Mouse (Mus musculus) lung, postnatal 0 days (tissue): ENCODE data around the gene Carmil1. TPM values are rescaled to one million over a fixed set of nuclear protein-coding genes. Genes with fewer than 3 reads are reported as not detected.

Experiments used
- ATAC-seq: fragments of 200-750 bp; cut with Nextera tagmentation; 2 replicates; pipeline ENCODE4 v1.8.0; 2017; ENCODE audit warnings: moderate library complexity
- DNase-seq: peaks from one replicate; pipeline ENCODE4 v3.0.0-alpha.2; 2016; ENCODE audit warnings: low spot score
- H3K27ac ChIP-seq: fragments of 300-500 bp; sonication (generic); 2 replicates; pipeline ENCODE4 v1.5.1; 2014; ENCODE audit warnings: antibody characterized with exemption, mild to moderate bottlenecking, low read length, mixed read lengths
- H3K27me3 ChIP-seq: fragments of 300-500 bp; sonication (generic); replicated peaks from 2 replicates; pipeline ENCODE4 v1.6.1; 2014; ENCODE audit warnings: low read length, mixed read lengths; ENCODE audit not compliant: insufficient read depth
- H3K36me3 ChIP-seq: fragments of 300-500 bp; sonication (generic); 2 replicates; pipeline ENCODE4 v1.6.1; 2014; ENCODE audit warnings: low read length, mixed read lengths; ENCODE audit not compliant: insufficient read depth
- H3K4me1 ChIP-seq: fragments of 300-500 bp; sonication (generic); 2 replicates; pipeline ENCODE4 v1.6.1; 2014; ENCODE audit warnings: antibody characterized with exemption, low read depth, low read length, mixed read lengths; ENCODE audit not compliant: insufficient read depth
- H3K4me2 ChIP-seq: fragments of 300-500 bp; sonication (generic); replicated peaks from 2 replicates; pipeline ENCODE4 v1.6.1; 2014; ENCODE audit warnings: low read depth, mild to moderate bottlenecking, low read length, moderate library complexity, mixed read lengths
- H3K4me3 ChIP-seq: fragments of 300-500 bp; sonication (generic); 2 replicates; pipeline ENCODE4 v1.5.1; 2014; ENCODE audit warnings: low read depth, low read length
- H3K9ac ChIP-seq: fragments of 300-500 bp; sonication (generic); replicated peaks from 2 replicates; pipeline ENCODE4 v1.6.1; 2014; ENCODE audit warnings: low read depth, mild to moderate bottlenecking
- H3K9me3 ChIP-seq: fragments of 300-500 bp; sonication (generic); 2 replicates; pipeline ENCODE4 v1.6.1; 2016; ENCODE audit warnings: low read length, mixed read lengths
- CTCF ChIP-seq: IDR thresholded peaks from 2 replicates; pipeline ENCODE4 v1.5.1; 2016; ENCODE audit warnings: antibody characterized with exemption, mild to moderate bottlenecking
- EP300 ChIP-seq: IDR thresholded peaks from 2 replicates; pipeline ENCODE4 v1.6.1; 2016; ENCODE audit warnings: antibody characterized with exemption, mild to moderate bottlenecking, control low read depth
- WGBS: fragments of 180-500 bp; shearing (Covaris S2); extraction: QIAGEN DNeasy Blood & Tissue Kit; methylation state at CpG from one replicate; pipeline ENCODE4 v1.1.7; 2014; 5-methylcytosine and 5-hydroxymethylcytosine counted together
- polyA plus RNA-seq: library from polyadenylated mRNA; unstranded; fragments of >200 nt; fragmentation: Nextera tagmentation; extraction: Ambion mirVana; gene quantifications from 2 replicates; pipeline ENCODE4 v1.2.1, GENCODE M21; 2015

Gene Carmil1
- polyA plus RNA-seq, 1 experiment from 2014 or later: 47.5 TPM

GRCm38 (mm10) chr13:24263560-24263959 is 17.0 kb downstream of the Carmil1 start:
- Histone ChIP-seq H3K27ac (no peak overlapping the region), H3K4me2 (no peak overlapping the region), H3K9ac (no peak overlapping the region), H3K36me3 (no peaks in the 10 kb centered on the region), H3K27me3 (no peaks in the 10 kb centered on the region), H3K4me1 (0 out of 2 replicates have a peak, but pooled peaks cover 2% of the 10 kb centered on the region), H3K4me3 (no peak overlapping the region), H3K9me3 (no peaks in the 10 kb centered on the region)
- WGBS: 92% methylated on average over 4 of the region's 4 CpGs
- DNase-seq: no peak
- TF ChIP-seq EP300 (no peak), CTCF (no peak)
- no peak for ATAC-seq

GRCm38 (mm10) chr13:24260751-24261591 is 19.6 kb downstream of the Carmil1 start:
- Histone ChIP-seq H3K27me3 (no peaks in the 10 kb centered on the region), H3K4me1 (no peaks in the 10 kb centered on the region), H3K4me3 (no peak overlapping the region), H3K9me3 (no peaks in the 10 kb centered on the region), H3K9ac (no peak overlapping the region), H3K36me3 (no peaks in the 10 kb centered on the region), H3K27ac (peak overlapping the region; percentile 21; the same call in 1 of the 2 replicates), H3K4me2 (no peak overlapping the region)
- DNase-seq (peak; percentile 51), ATAC-seq (peak; percentile 71)
- TF ChIP-seq CTCF (no peak), EP300 (no peak)
- 46% methylated on average over 9 of the region's 10 CpGs for WGBS

- DNase-seq (peak; percentile 27), ATAC-seq (no peak)
- no peak overlapping the region for H3K9ac ChIP-seq
- no peaks in the 10 kb centered on the region for H3K36me3 ChIP-seq
- TF ChIP-seq CTCF: no peak
- TF ChIP-seq EP300: no peak
- no peaks in the 10 kb centered on the region for H3K27me3 ChIP-seq
- WGBS: 57% methylated on average over 6 of the region's 6 CpGs
- no peaks in the 10 kb centered on the region for H3K9me3 ChIP-seq
- H3K4me2 ChIP-seq: no peak overlapping the region
- no peak overlapping the region for H3K27ac ChIP-seq
- no peak overlapping the region for H3K4me3 ChIP-seq
- no peaks in the 10 kb centered on the region for H3K4me1 ChIP-seq
Measured at GRCm38 (mm10) chr13:24257809-24258208, 22.8 kb downstream of the Carmil1 start.

- Histone ChIP-seq H3K36me3 (no peaks in the 10 kb centered on the region), H3K4me1 (peaks cover 10% of the 10 kb centered on the region; the same call in 1 of the 2 replicates), H3K27ac (peak overlapping the region; percentile 60; the same call in 1 of the 2 replicates), H3K9me3 (no peaks in the 10 kb centered on the region), H3K4me2 (no peak overlapping the region), H3K4me3 (no peak overlapping the region), H3K27me3 (no peaks in the 10 kb centered on the region), H3K9ac (no peak overlapping the region)
- 7% methylated on average over 2 of the region's 2 CpGs for WGBS
- DNase-seq (peak; percentile 97), ATAC-seq (peak; percentile 93)
- TF ChIP-seq EP300 (peak; percentile 99), CTCF (peak; percentile 89)
Measured at GRCm38 (mm10) chr13:24253989-24254388, 26.6 kb downstream of the Carmil1 start.

GRCm38 (mm10) chr13:24253551-24253950 is 27.0 kb downstream of the Carmil1 start:
- peak; percentile 60 for DNase-seq
- H3K27me3 ChIP-seq: no peaks in the 10 kb centered on the region
- H3K9ac ChIP-seq: no peak overlapping the region
- peak overlapping the region; percentile 60 for H3K27ac ChIP-seq
- TF ChIP-seq EP300: no peak
- TF ChIP-seq CTCF: no peak
- no peaks in the 10 kb centered on the region for H3K36me3 ChIP-seq
- no peaks in the 10 kb centered on the region for H3K9me3 ChIP-seq
- H3K4me2 ChIP-seq: no peak overlapping the region
- no peak overlapping the region for H3K4me3 ChIP-seq
- 39% methylated on average over 3 of the region's 3 CpGs for WGBS
- peak; percentile 51 for ATAC-seq
- peaks cover 13% of the 10 kb centered on the region; the same call in 1 of the 2 replicates for H3K4me1 ChIP-seq

- Histone ChIP-seq H3K36me3 (no peaks in the 10 kb centered on the region), H3K4me3 (no peak overlapping the region), H3K27ac (no peak overlapping the region), H3K9ac (no peak overlapping the region), H3K4me1 (peaks cover 23% of the 10 kb centered on the region; the same call in 1 of the 2 replicates), H3K27me3 (no peaks in the 10 kb centered on the region), H3K4me2 (no peak overlapping the region), H3K9me3 (no peaks in the 10 kb centered on the region)
- ATAC-seq (no peak), DNase-seq (no peak)
- 85% methylated on average over 7 of the region's 7 CpGs for WGBS
- no peak for TF ChIP-seq CTCF
- no peak for TF ChIP-seq EP300
Measured at GRCm38 (mm10) chr13:24251236-24251635, 29.4 kb downstream of the Carmil1 start.
